Comparison of ENCODE assay signal across 8 mouse cellular contexts in genomic region chr13:51345839-51346550, GRCm38 (mm10).
A peak's percentile ranks its signal among the peaks of the same experiment; 100 is the strongest.
DNase-seq lines count a peak whose midpoint lies in the region; ATAC-seq lines count a peak whose summit lies in the region.

No protein-coding gene starts in this region.

- H3K9me3 ChIP-seq in forebrain, embryonic 15.5 days, result no peaks in the 10 kb centered on the region
- no peaks in the 10 kb centered on the region for H3K9me3 ChIP-seq in intestine, embryonic 16.5 days (ENCODE audit: control insufficient read depth, low read length)
- no peaks in the 10 kb centered on the region for H3K9me3 ChIP-seq in neural tube, embryonic 15.5 days (replicated peaks)

- H3K4me2 ChIP-seq in forebrain, embryonic 15.5 days (replicated peaks), result no peak overlapping the region; the same call in 1 of the 2 replicates
- no peak overlapping the region for H3K4me2 ChIP-seq in intestine, embryonic 16.5 days (ENCODE audit: low read depth, low read length)
- no peak overlapping the region for H3K4me2 ChIP-seq in neural tube, embryonic 15.5 days

- ATAC-seq in forebrain, embryonic 15.5 days (replicated peaks), result peak; percentile 69
- ATAC-seq in intestine, embryonic 16.5 days, result 0 out of 2 replicates have a peak, but pooled peaks have one; percentile 33
- peak; percentile 70 for ATAC-seq in neural tube, embryonic 15.5 days (ENCODE audit: low FRiP score)

- peak; percentile 17 to 36 for DNase-seq in layer of hippocampus, postnatal 10 days (ENCODE audit: low spot score in 2 of 2)
- DNase-seq in layer of hippocampus, postnatal 36 days, result no peak
- DNase-seq in right cerebral cortex, adult 18-20 months, result no peak
- no peak for DNase-seq in cerebellum, postnatal 36 days
- DNase-seq in right cerebral cortex, postnatal 25 days, result no peak

- H3K27ac ChIP-seq in forebrain, embryonic 15.5 days (replicated peaks), result peak overlapping the region; percentile 72
- 0 out of 2 replicates have a peak overlapping the region, but pooled peaks have one; percentile 9 for H3K27ac ChIP-seq in intestine, embryonic 16.5 days (ENCODE audit: low read length)
- peak overlapping the region; percentile 52 for H3K27ac ChIP-seq in neural tube, embryonic 15.5 days (replicated peaks)

- H3K4me3 ChIP-seq in forebrain, embryonic 15.5 days, result no peak overlapping the region
- H3K4me3 ChIP-seq in intestine, embryonic 16.5 days (ENCODE audit: low read length), result no peak overlapping the region
- no peak overlapping the region for H3K4me3 ChIP-seq in neural tube, embryonic 15.5 days (replicated peaks)

- H3K4me1 ChIP-seq in forebrain, embryonic 15.5 days, result peaks cover 15% of the 10 kb centered on the region
- 0 out of 2 replicates have a peak, but pooled peaks cover 3% of the 10 kb centered on the region for H3K4me1 ChIP-seq in intestine, embryonic 16.5 days (ENCODE audit: control insufficient read depth, insufficient read depth, low read length)
- H3K4me1 ChIP-seq in neural tube, embryonic 15.5 days, result peaks cover 13% of the 10 kb centered on the region

- WGBS in forebrain, embryonic 15.5 days, result 10% methylated on average over 8 of the region's 8 CpGs
- WGBS in intestine, embryonic 16.5 days, result 37% methylated on average over 8 of the region's 8 CpGs
- 16% methylated on average over 8 of the region's 8 CpGs for WGBS in neural tube, embryonic 15.5 days

- H3K36me3 ChIP-seq in forebrain, embryonic 15.5 days, result no peaks in the 10 kb centered on the region
- H3K36me3 ChIP-seq in intestine, embryonic 16.5 days (ENCODE audit: control insufficient read depth, insufficient read depth, low read length), result no peaks in the 10 kb centered on the region
- no peaks in the 10 kb centered on the region for H3K36me3 ChIP-seq in neural tube, embryonic 15.5 days

- no peak overlapping the region for H3K9ac ChIP-seq in forebrain, embryonic 15.5 days (replicated peaks)
- no peak overlapping the region for H3K9ac ChIP-seq in intestine, embryonic 16.5 days (ENCODE audit: low read depth, low read length)
- no peak overlapping the region for H3K9ac ChIP-seq in neural tube, embryonic 15.5 days (replicated peaks)

- no peaks in the 10 kb centered on the region for H3K27me3 ChIP-seq in forebrain, embryonic 15.5 days
- no peaks in the 10 kb centered on the region for H3K27me3 ChIP-seq in intestine, embryonic 16.5 days (replicated peaks; ENCODE audit: control insufficient read depth, insufficient read depth, low read length)
- no peaks in the 10 kb centered on the region for H3K27me3 ChIP-seq in neural tube, embryonic 15.5 days (replicated peaks)

Comparison
In these comparisons a context has a peak if more than half of its experiments do, and no peak if none do; other contexts are left out.
1. DNase-seq: peak in layer of hippocampus, postnatal 10 days (2 of 2); none in layer of hippocampus, postnatal 36 days (0 of 2), right cerebral cortex, adult 18-20 months (single experiment), cerebellum, postnatal 36 days (0 of 2) and right cerebral cortex, postnatal 25 days (single experiment).
2. H3K27ac ChIP-seq: peak in every context shown above with its lines; median percentile 72 in forebrain, embryonic 15.5 days; 52 in neural tube, embryonic 15.5 days; 9 in intestine, embryonic 16.5 days.
3. Peak in every context shown above with its lines, with median percentiles within 50 percentile points of each other: ATAC-seq.